Mouse (Mus musculus) kidney, adult 2 months (tissue): ENCODE data around the gene Cd300ld4. TPM values are rescaled to one million over a fixed set of nuclear protein-coding genes. Genes with fewer than 3 reads are reported as not detected.

Source experiments
- DNase-seq: peaks from one replicate; pipeline ENCODE4 v3.0.0; 2021
- H3K27ac ChIP-seq: fragments of 200-500 bp; 2 replicates; pipeline ENCODE4 v1.5.1; 2012; ENCODE audit warnings: low read depth, low read length, control low read depth, inconsistent platforms; ENCODE audit not compliant: insufficient read depth
- H3K27me3 ChIP-seq: fragments of 200-500 bp; replicated peaks from 2 replicates; pipeline ENCODE4 v1.6.1; 2012; ENCODE audit warnings: mild to moderate bottlenecking, moderate library complexity, low read length, inconsistent platforms; ENCODE audit not compliant: control insufficient read depth, insufficient read depth
- H3K36me3 ChIP-seq: fragments of 200-500 bp; 2 replicates; pipeline ENCODE4 v1.6.1; 2012; ENCODE audit warnings: mild to moderate bottlenecking, moderate library complexity, low read length, inconsistent platforms; ENCODE audit not compliant: control insufficient read depth, insufficient read depth
- H3K4me1 ChIP-seq: fragments of 200-500 bp; 2 replicates; pipeline ENCODE4 v1.6.1; 2011; ENCODE audit warnings: low read length; ENCODE audit not compliant: control insufficient read depth, insufficient read depth
- H3K4me3 ChIP-seq: fragments of 200-500 bp; 2 replicates; pipeline ENCODE4 v1.5.1; 2011; ENCODE audit warnings: mild to moderate bottlenecking, low read depth, low read length, control low read depth; ENCODE audit not compliant: insufficient read depth
- CTCF ChIP-seq: fragments of 200-500 bp; conservative IDR thresholded peaks from 2 replicates; pipeline ENCODE4 v1.5.1; 2011; ENCODE audit warnings: low read depth, mild to moderate bottlenecking, control low read depth, low read length, moderate library complexity, mixed read lengths; ENCODE audit not compliant: insufficient read depth, insufficient read length
- POLR2A ChIP-seq: fragments of 200-500 bp; IDR thresholded peaks from one replicate; pipeline ENCODE4 v1.6.1; 2011; ENCODE audit warnings: low read depth, low read length, control low read depth
- WGBS: fragments of 180-500 bp; shearing (Covaris S2); methylation state at CpG from one replicate; pipeline ENCODE4 v1.1.7; 2018; 5-methylcytosine and 5-hydroxymethylcytosine counted together
- polyA plus RNA-seq: library from polyadenylated mRNA; depleted of rRNA; stranded (reverse); fragments of >200 nt; gene quantifications from 2 replicates; pipeline ENCODE4 v1.2.3, GENCODE M21; 2012; rRNA removed

The Cd300ld4 gene
- polyA plus RNA-seq, 1 experiment, result 2.3 TPM

GRCm38 (mm10) chr11:115004070-115004469 lies 22.7 kb downstream of the Cd300ld4 start:
- H3K4me1 ChIP-seq, result no peaks in the 10 kb centered on the region
- no peak overlapping the region for H3K4me3 ChIP-seq
- TF ChIP-seq POLR2A, result no peak
- DNase-seq, result no peak
- no peaks in the 10 kb centered on the region for H3K36me3 ChIP-seq
- H3K27ac ChIP-seq, result no peak overlapping the region
- WGBS, result 83% methylated on average over 5 of the region's 5 CpGs
- H3K27me3 ChIP-seq, result no peaks in the 10 kb centered on the region

DNA sequence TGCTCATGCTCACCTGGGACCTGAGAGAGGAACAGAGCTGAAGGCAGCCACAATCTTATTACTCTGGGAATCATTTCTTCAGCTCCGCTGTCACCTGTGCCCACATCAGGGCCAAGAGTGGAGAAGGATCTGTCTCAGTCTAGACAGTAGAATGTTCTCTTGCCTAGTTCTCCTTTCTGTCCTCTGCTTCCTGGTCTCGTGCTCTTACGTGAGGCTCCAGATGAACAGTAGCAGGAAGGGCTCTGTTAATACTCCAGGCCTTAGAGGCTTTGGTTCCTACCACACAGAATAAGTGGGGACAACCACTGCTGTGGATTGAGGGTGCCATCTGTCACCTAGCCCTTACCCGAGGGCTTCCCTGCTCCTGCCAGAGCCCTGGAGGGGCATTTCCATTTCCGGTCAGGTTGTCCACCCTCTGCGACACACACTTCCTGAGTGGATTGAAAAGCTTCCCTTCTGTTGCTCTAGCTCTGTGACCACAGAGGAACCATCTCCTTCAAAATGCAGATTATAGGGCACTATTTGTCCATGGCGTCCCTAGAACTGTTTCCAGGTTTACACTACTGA lies 25.3 kb downstream of the Cd300ld4 start, which contains the start of gene Cd300c2:
TSS of gene Cd300c2 (minus strand) at position 407 of the 567 bp plus-strand sequence.
- Histone ChIP-seq H3K4me1 (no peaks in the 10 kb centered on the region), H3K36me3 (no peaks in the 10 kb centered on the region), H3K27me3 (no peaks in the 10 kb centered on the region), H3K4me3 (no peak within 1 kb of the TSS), H3K27ac (no peak within 1 kb of the TSS)
- WGBS, result 76% methylated on average over 7 of the region's 7 CpGs
- TF ChIP-seq POLR2A (no peak), CTCF (no peak)
- DNase-seq, result no peak

GRCm38 (mm10) chr11:114989793-114990192 lies 37.0 kb downstream of the Cd300ld4 start, which contains the start of gene Cd300ld:
TSS of gene Cd300ld (minus strand) at chr11:114989922.
- Histone ChIP-seq H3K27me3 (no peaks in the 10 kb centered on the region), H3K4me1 (no peaks in the 10 kb centered on the region), H3K36me3 (no peaks in the 10 kb centered on the region), H3K4me3 (no peak within 1 kb of the TSS), H3K27ac (no peak within 1 kb of the TSS)
- no peak for TF ChIP-seq POLR2A
- no peak for TF ChIP-seq CTCF
- 71% methylated on average over 4 of the region's 4 CpGs for WGBS
- DNase-seq, result no peak

DNA sequence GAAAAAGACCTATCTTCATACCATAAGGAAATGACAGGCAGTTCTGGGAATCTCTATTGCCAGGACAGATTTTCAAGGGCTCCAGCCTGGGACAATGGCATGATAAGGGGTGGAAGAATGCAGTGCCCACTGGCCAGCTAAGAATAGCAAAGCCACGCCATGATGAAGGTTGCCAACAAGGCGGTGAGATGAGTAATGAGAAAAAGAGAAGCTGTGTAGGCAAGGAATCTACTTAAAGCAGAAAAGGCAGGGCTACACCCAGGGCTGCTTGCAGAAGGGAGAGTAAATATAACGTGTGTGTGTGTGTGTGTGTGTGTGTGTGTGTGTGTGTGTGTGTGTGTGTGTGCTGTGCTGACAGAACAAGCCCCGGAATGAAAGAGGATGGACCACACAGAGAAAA lies 44.9 kb downstream of the Cd300ld4 start:
- no peak for DNase-seq
- Histone ChIP-seq H3K36me3 (no peaks in the 10 kb centered on the region), H3K4me3 (no peak overlapping the region), H3K27ac (no peak overlapping the region), H3K27me3 (no peaks in the 10 kb centered on the region), H3K4me1 (no peaks in the 10 kb centered on the region)
- WGBS, result 77% methylated on average over 4 of the region's 4 CpGs
- TF ChIP-seq POLR2A, result no peak
- TF ChIP-seq CTCF, result no peak

DNA sequence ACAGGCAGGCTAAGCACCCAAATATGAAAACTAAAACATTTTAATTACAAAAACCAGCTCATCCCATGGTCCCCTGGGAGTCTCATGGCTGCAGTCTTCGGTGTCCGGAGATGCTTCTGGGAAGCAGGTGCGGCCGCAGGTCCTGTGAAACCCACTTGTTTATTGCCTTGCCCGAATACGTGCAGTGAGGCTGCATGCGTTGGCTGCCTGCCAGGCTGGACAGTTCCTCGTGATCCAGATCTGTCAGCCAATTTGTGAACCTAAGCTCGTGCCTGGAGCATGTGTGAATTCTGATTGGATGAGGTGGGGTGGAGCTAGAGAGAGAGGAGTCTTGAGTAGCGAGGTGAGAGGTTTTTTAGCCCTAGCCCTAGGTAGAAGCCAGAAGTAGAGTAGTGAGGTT lies 54.1 kb downstream of the Cd300ld4 start:
- Histone ChIP-seq H3K4me1 (no peaks in the 10 kb centered on the region), H3K27ac (no peak overlapping the region), H3K4me3 (no peak overlapping the region), H3K36me3 (no peaks in the 10 kb centered on the region), H3K27me3 (no peaks in the 10 kb centered on the region; the same call in 1 of the 2 replicates)
- no peak for TF ChIP-seq CTCF
- no peak for TF ChIP-seq POLR2A
- 76% methylated on average over 10 of the region's 10 CpGs for WGBS
- DNase-seq, result no peak

Other genes with a start within 250 kb of the Cd300ld4 start
- 0.12 and 0.13 TPM in 2 replicates for gene Btbd17, start 231.1 kb downstream of the Cd300ld4 start, polyA plus RNA-seq
- gene Gpr142, start 228.1 kb downstream of the Cd300ld4 start, polyA plus RNA-seq, result not detected in 2 replicates
- 241 and 285 TPM in 2 replicates for gene Gprc5c, start 175.9 kb downstream of the Cd300ld4 start, polyA plus RNA-seq
- 0.61 and 0.91 TPM in 2 replicates for gene Cd300a, start 137.0 kb downstream of the Cd300ld4 start, polyA plus RNA-seq
- gene Cd300lb, start 92.6 kb downstream of the Cd300ld4 start, polyA plus RNA-seq, result 0.18 and 0.33 TPM in 2 replicates
- 0.72 TPM in 1 of 2 replicates, not detected in the other for gene Cd300c, start 57.9 kb downstream of the Cd300ld4 start, polyA plus RNA-seq
- gene Cd300ld, start 37.1 kb downstream of the Cd300ld4 start, polyA plus RNA-seq, result 1.2 and 1.8 TPM in 2 replicates
- 2.7 and 3.9 TPM in 2 replicates for gene Cd300c2, start 25.1 kb downstream of the Cd300ld4 start, polyA plus RNA-seq
- 0.19 and 0.39 TPM in 2 replicates for gene Cd300ld2, start 10.8 kb downstream of the Cd300ld4 start, polyA plus RNA-seq
- gene Cd300ld5, start 10.8 kb upstream of the Cd300ld4 start, polyA plus RNA-seq, result 0.86 and 3.6 TPM in 2 replicates
- 8.1 and 15.8 TPM in 2 replicates for gene Cd300ld3, start 21.4 kb upstream of the Cd300ld4 start, polyA plus RNA-seq
- gene Cd300e, start 35.2 kb upstream of the Cd300ld4 start, polyA plus RNA-seq, result 0.12 and 0.13 TPM in 2 replicates
- gene Rab37, start 64.4 kb upstream of the Cd300ld4 start, polyA plus RNA-seq, result 0.42 and 1.1 TPM in 2 replicates
- 0.29 and 1.2 TPM in 2 replicates for gene Cd300lf, start 107.0 kb upstream of the Cd300ld4 start, polyA plus RNA-seq
- gene Slc9a3r1, start 136.3 kb upstream of the Cd300ld4 start, polyA plus RNA-seq, result 229 and 239 TPM in 2 replicates
- gene Tmem104, start 160.5 kb upstream of the Cd300ld4 start, polyA plus RNA-seq, result 13.0 and 14.8 TPM in 2 replicates
- gene Nat9, start 160.8 kb upstream of the Cd300ld4 start, polyA plus RNA-seq, result 32.4 and 35.3 TPM in 2 replicates
- 0.34 and 0.42 TPM in 2 replicates for gene Grin2c, start 240.2 kb upstream of the Cd300ld4 start, polyA plus RNA-seq